Mouse (Mus musculus): ENCODE measurements around the gene Sv2b.

DNA sequence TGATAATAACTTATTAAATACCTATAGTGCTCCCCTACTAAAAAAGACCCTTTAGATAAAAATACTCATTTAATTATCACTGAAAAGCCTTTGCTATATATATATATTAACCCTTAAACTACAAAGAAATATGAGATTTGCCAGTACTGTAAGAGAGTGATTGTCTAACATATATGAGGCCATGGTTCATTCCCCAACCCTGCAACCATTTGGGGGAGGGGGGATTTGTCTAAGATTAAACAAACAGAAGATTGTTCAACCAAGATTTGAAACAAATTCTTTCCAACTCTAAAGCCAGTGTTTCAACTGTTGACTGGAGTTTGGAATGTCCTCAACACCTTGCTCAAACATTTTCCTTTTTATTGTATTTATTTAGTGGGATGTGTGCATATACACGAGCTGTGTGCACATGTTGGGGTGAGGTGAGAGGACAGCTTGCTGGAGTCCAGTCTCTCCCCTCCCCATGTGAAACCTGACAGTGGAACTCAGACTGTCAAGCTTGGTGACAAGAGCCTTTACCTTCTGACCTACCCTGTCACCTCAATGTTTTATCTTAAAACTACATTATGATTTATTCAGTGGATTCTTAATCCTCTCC, 43.8 kb upstream of the Sv2b start:
- TF ChIP-seq CTCF (IDR thresholded peaks at IDR 0.05) (no peak), EP300 (IDR thresholded peaks at IDR 0.05; ENCODE audit: insufficient read depth, low read depth, low read length) (no peak), POLR2A (IDR thresholded peaks at IDR 0.05; ENCODE audit: insufficient read depth, low read depth, low read length) (no peak)

Data from heart, adult 2 months (tissue).